Mouse (Mus musculus): ENCODE data around the gene Alkbh1.

The Alkbh1 gene

GRCm38 (mm10) chr12:87380586-87381379 lies 63.0 kb downstream of the Alkbh1 start:
- no peak for DNase-seq (ENCODE audit: low spot score)

- no peak for DNase-seq (ENCODE audit: low spot score)
Observed at GRCm38 (mm10) chr12:87379496-87379895, 64.3 kb downstream of the Alkbh1 start.
